Mouse (Mus musculus) left cerebral cortex, adult 9 months (tissue): ENCODE results near the gene Ranbp10.

Experiments used
- DNase-seq, 2 experiments: peaks; one replicate each; pipeline ENCODE4 v3.0.0; 2022; ENCODE audit warnings: low spot score in 2 of 2

Gene Ranbp10

DNA sequence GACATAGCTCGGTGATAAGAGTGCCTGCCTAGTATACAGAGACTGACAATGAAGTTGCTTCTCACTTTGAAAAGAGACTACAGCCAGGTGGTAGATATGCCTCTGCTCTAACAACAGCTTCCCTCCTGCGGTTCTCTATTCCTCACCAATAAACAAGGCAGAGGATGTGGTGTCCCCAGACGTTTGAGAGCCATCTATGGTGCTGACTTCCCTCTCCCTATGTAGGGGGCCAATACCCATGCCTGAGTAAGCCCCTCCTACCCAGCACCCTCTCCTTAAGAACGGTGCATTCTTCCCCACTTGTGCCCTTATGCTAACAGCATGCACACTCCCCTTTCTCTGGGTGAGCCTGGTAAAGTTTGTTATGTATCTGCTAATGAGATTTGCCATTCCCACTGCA is 38.2 kb downstream of the Ranbp10 start:
- no peak for DNase-seq

DNA sequence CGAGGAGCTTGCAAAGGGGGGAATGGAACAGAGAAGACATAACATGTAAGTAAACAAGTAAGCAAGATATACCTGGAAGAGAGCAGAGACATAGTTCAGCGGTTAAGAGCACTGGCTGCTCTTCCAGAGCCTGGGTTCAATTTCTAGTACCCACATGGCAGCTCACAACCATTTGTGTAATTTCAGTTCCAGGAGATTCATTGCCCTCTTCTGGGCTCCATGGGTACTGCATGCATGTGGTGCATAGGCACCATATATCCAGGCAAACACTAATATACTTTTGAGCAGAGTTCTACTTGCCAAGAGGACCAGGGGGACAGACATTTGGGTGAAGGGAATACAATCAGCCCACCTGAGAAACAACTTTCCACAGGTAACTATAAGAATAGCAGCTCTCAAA is 38.9 kb downstream of the Ranbp10 start:
- DNase-seq, result peak in 1 of 2 experiments; percentile 21

DNA sequence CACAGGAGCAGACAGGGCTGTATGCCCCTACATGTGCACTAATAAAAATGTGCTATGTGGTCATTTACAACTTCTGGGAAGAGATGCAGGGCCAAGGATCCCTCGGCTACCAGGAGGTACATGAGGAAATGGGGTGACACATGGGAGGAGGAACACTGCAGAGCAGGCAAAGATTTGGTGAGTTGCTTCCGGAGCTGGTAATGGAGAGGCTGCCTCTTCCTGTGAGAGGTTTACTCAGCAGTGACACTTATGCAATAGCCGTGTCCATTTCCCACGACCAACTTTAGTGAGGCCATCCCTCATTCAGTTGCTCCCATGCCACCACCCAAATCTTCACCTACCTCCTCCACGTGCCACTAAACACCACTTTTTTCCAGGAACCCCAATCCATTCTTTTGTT is 46.9 kb downstream of the Ranbp10 start:
- DNase-seq, result no peak

DNA sequence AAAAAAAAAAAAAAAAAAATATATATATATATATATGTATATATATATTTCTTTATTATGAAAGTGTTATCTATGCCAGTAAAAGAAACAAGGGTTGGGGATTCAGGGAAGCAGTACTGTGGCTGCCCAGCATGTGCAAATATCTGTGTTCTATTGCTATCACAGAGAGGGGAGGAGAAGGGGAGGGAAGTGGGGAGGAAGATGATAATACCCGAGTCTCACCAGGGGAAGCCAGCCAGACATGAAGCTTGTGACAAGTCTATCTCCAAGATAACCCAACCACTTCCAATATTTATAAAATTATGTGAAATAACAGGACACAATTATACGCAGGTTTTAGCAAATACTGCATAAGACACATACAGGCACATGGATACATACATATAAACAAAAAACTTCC is 49.3 kb downstream of the Ranbp10 start:
- DNase-seq, result no peak

DNA sequence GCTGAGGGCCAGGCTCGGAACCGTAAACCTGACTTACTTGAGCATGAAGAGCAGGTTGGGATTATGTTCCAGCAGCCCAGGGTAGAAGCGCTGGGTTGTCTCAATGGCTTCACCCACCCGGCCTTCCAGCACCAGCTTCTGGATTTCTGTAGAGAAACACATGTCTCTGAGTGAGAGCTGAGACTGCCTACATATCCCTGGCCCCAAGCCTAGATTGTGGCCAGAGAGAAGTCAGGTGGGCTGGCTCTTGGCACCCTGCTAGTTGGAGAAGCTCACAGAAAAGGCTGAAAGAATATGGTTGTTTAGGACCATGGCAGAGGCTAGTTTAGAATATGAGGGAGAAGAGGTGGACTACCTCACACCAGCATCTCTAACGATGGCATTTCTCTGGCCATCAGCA is 52.7 kb downstream of the Ranbp10 start:
- peak in 1 of 2 experiments; percentile 51 for DNase-seq

DNA sequence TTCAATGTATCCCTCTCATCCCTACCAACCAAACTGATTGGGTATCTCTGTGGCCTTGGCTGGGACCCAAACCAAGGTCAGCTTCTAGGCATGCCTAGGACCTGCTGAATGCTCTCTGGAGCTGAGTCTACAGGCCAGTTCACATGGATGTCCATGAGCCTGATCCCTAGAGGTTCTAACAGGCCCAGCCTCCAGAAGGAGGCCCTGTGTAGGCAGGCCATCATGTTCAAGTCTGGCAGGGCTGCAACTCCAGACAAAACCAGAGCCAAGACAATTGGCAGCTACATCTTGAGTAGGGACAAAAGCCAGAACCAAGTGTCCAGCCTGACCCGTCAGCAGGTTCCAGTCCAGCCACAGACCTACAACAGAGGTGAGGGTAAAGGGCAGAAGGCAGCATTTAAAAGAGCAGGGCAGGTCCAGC is 53.7 kb downstream of the Ranbp10 start:
- DNase-seq, result no peak

DNA sequence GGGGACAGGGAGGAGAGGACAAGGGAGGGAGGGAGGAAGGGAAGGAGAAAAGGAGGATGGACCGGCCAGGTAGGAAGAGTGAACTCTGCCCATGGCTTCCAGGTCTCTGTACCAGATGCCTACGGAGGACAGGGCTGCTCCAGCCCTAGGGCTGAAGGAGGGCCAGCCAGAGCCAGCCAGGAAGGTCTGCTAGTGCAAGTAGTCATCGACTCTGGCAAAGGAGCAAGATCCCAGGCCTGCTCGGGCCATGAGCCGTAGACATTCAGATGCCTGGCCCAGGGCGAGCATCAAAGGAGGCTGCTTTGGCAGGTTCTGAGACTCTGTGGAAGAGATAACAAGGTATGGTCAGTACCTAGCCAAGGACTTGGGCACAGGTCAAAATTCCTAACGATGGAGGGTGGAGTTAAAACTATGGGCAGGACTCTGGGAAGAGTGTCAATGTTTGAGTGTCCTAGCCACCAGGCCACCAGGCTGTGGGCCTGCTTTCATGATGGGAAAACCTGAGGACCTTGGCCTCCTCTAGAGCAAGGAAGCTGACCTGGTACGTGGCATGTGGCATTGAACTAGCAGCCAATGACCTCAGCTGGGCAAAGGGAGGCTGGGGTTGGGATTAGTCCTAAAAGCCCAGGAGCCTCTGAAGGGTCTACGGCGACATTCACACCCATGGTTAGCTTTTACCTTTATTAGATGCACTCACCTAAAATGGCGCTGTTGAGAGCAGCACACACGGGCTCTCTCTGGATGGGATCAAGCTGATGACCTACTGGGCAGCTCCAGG is 55.6 kb downstream of the Ranbp10 start:
- no peak for DNase-seq

DNA sequence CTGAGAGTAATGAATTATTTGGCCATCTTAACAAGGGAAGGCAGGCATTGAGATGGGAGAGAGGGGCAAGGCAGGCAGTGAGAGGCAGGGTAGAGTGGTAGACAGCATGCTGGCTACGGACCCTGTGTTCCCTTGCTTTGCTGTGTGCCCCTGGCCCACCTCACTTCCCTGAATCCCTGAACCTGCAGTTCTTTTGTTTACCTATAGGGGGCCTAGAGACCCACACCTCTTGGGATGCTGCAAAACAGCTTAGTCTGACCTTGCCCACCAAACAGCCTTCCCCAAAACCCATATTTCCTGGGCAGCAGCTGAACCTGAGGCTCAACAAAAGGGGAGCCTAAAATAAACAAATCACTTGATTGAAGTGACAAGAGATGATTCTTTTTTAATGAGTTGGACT is 56.5 kb downstream of the Ranbp10 start:
- DNase-seq, result no peak

DNA sequence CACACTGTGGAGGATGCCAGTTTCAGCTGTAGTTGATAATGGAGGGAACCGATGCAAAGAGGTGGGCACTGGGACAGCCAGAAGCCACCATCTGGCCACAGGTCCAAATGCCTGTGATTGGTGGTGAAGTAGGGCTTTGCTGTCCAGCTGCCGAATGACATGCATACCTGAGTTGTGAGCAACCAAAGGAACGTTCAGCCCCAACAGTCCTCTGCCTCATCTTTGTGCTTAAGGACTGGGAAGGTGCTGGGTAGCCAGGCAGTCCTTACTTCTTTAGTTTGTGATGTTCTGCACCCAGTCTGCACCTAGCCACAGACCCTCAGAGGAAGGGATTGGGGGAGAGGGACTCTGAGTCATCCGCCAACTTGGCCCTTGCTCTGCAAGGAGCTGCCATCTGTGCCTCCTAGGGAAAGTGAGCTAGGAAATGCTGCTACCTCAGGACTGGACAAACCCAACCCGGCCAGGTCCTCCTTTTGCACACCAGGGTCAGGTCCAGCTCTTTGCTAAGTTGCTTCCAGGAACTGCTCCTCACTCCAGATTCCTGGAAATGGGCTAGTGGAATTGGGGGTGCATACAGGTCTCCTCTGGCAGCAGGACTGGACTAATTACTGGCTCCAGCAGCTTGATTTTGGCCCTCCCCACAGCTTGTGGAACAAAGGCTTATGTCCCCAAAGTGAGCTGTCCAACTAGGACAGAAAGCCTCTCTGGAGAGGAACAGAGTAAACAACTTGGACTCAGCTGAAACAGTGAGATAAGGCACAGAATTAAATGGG is 58.5 kb downstream of the Ranbp10 start:
- DNase-seq, result no peak

DNA sequence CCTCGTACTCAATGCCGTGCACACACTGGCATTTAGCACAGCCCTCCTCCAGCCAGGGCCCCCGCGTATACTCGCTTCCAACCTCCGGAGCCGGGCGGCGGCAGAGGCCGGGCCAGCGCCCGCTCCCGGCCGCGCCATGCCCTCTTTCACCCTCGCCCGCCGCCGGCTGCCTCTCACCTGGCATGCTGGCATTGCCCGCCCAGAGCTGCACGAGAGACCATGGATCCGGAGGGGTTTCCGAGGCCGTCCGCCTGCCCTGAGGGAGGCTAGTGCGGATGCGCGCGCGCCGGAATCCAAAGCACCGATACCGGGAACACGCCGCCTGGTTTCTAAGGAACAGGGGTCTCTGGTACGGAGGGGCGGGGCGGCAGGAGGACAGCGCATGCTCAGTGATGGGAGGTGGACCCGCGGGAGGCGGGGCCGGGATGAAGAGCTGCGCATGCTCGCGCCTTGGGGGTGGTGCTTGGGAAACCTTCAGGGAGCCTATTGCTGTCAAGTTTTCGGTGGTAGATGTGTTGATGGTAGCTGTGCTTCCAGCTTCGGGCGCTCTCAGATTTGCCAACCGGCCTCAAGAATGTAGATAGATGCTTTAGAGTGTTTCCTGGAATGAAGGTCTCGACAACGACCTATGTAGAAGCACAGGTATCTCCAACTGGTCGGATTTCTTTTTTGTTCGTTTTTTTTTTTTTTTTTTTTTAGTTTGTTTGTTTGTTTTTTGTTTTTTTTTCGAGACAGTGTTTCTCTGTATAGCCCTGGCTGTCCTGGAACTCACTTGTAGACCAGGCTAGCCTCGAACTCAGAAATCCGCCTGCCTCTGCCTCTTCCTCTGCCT is 68.7 kb downstream of the Ranbp10 start, which contains the start of gene Gfod2:
Gene Gfod2 (minus strand): TSS at position 388 of the 832 bp plus-strand sequence.
- DNase-seq, result peak; percentile 90 to 97

DNA sequence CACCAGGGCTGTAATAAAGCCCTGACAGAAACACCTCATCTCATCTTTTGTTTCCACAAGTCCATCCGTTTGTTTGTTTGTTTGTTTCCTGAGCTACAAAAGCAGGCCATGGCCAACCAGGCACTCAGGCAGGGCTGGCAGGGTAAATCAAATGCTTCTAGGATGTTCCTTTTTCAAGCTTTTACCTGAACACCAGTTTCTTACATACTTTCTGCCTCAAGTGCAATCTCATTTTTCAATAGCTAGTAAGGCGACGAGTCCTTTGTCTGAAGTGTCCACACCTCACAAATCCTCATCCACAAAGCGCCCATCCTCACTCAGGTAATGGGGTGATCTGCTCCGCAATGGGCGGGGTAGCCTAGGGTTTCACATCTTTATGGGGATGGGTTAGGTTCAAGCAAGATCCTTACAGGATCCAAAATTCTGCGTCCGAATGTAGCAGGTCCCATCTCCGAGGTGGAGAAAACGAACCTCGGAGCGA is 69.3 kb downstream of the Ranbp10 start:
- no peak for DNase-seq

DNA sequence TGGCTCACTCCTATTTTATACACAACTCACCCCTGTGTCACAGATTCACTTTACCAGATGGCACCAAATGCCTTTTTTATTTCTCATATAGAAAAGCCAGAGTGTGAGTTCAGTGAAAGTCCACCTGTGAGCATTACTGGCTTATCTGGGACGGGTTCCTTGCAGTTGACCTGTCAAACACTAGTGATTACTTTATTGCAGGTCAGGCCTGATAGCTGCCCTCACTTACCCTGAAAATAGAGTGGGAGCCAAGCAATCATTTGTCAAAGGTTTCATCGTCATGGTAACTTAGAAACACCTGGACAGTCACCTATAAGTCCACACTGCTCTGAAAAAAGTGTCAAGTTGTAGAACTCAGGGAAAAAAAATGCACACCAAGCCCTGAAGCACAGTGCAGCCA is 72.5 kb downstream of the Ranbp10 start:
- DNase-seq, result no peak

DNA sequence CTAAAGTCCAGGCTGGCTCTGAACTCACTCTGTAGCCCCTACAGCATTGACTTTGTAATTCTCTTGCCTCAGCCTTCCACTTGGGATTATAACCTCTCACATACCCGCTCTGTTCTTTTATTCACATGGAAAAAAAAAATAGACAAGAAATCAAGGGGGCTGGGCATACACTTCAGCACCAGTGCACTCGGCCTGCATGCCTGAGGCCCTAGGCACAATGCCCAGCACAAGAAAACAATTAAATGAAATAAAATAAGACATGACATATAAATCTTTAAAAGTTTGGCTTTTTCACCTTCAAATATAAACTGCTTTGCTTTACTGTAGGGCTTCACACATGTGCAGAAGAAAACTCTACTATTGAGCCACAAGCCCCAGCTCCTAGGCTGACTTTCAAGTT is 73.2 kb downstream of the Ranbp10 start:
- no peak for DNase-seq

DNA sequence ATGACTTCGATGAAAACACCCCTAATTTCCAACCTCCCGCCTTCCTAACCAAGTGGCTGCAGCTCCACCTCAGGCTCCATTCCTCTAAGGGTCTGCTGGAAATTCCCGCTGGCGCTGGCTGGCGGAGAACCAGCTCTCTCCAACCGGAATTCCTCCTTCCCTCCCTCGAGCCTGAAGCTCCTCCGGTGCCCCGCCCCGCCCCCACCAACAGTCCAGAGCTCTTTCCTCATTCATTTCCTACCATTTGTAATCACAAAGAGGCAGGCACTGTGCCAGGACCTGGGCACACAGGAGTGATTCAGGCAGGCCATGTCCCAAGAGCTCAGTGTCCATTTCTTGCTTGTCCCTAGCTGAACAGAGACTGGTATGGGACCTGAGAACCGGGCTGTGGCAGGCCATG is 76.5 kb downstream of the Ranbp10 start:
- peak in 1 of 2 experiments; percentile 26 for DNase-seq

DNA sequence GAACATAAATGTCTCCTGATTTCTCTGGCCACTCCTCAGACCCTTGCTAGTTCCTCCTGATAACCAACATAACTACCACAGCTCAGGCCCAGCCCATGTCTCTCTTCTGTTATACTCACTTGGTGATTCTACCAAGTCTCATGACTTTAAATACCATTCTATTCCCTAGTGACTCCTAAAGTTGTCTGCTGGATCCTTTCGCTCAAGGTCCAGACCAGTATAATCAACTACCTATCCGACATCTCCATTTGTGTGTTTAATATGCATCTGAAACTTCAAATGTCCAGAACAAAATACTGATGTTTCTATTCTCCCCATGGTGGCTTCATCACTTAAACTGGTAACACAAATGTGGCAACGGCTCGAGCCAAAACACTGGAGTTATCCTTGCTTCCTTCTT is 83.8 kb downstream of the Ranbp10 start:
- no peak for DNase-seq

DNA sequence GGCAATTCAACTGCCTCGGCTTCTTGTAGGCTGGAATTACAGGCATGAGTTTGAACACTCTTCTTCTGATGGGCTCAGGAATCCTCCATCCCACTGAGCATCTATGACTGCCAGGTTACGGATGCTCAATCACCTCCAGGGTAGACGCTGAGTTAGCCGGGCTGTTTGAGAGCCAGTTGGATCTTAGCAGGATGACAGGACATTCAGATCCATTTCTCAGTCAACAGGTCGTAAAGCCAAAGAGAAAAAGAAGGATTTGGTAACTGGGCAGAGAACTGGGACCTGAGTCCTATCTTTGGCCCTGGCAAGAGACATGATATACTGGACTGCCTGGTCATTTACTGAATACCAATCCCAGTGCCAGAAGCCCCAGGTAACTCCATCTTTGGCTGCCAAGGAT is 87.9 kb downstream of the Ranbp10 start:
- DNase-seq, result no peak

DNA sequence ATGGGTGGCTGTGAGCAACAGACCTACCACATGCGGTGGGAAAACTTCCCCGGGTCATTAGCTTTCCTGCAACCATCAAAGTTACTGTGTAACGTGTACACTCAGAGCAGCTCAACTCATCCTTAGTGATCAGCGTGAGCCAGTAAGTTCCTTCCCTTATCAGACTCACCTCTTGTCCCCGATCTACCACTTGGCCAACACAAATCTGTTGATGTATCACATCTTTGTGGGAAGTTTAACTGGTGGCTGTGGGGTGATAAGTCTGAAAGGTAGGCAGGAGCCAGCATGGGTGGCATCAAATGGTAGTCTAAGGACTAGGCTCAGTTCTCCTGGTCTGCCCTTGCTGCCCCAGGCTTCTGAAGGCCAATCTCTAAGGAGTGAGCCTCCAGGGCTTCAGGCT is 95.0 kb downstream of the Ranbp10 start:
- DNase-seq, result no peak

DNA sequence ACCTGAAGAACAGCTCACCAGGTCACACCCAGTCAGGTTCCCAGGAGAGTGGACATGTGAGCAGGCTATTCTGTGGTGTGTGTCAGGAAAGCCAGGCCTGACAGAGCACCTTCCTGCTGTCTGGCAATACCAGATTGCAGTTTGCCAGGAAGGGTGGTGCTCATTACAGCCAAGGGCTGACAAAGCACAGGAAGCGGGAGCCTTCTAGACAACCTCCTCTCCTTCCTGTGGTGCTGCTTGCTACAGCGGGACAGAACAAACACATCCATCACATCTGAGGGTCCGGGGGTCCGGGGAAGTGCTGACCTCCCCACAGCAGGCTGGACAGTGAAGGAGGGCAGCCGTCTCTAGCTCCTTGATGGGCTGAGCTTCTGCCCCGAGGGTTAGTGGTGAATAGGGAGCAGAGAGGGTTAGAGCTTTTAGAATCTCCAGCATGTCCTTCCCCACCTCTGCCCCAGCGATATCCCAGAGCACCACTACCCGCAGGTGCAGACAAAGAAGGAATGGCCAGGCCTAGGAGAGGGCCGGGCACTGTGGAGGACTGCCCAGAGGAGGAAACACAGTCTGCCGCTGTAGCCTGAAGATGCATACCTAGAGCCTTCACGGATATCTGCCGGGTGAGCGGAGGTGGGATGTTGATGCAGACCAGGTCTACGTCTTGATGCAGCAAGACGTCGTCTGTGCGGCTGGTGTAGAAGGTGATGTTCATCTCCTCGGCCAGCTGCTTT is 99.6 kb downstream of the Ranbp10 start:
- DNase-seq, result no peak

DNA sequence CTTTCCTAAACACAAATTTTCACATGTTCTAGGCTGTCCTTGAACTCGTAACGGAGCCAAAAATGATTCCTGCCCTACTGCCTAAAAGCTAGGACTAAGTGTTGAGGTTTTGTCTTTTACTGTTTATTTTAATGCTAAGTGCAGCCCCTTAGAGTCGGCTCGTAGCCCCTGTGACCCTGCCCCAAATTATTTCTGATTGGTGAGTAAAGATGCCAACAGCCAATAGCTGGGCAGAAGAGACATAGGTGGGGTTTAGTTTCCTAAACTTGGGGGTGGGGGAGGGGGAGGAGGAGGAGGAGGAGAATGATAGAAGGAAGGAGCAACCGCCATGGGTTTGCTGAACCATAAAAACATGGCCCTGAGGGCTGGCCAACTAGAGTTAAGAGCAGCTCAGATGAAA is 101.4 kb downstream of the Ranbp10 start:
- no peak for DNase-seq

DNA sequence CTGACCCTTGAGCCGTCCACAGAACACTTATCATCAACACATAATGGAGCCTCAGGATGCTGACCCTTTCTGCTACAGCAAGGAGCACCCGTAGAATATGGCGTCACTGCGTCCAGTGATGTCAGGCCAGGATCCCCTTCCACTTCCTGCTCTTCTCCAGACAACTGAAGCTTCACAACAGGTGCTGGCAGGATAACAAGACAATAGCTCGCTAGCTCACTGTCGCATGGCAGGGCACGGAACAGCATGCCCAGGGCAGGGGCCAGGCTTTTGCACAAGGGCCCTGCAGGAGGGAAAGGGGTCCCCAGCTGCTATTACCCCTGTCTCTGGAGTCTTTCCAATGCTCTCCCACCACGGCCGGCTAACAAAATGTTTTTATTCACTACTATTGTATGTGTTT is 104.3 kb downstream of the Ranbp10 start:
- DNase-seq, result no peak

DNA sequence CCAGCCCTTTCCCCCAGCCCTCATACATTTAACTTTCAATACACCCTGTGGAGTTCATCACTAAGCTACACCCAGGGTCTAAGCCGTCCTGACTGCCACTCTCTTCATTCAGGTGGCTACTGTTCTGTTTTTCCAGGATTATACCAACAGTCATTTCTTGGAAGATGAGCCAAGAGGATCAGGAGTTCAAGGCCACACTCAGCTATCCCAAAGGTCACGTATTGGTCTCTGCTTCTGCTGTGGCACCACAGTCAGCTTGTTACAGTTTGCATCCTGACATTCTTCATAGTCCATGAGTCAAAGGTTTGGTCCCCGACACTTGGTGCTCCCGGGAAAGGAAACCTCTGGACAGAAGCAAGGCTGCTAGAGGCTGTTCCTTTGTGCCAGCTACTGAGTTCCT is 107.5 kb downstream of the Ranbp10 start:
- no peak for DNase-seq
